Mouse (Mus musculus) cerebellum, postnatal 36 days (tissue): Measurements from ENCODE around the gene Fam19a4.
A peak's percentile ranks its signal among the peaks of the same experiment; 100 is the strongest.

Source experiments
- DNase-seq, 2 experiments: peaks; one replicate each; pipeline ENCODE4 v3.0.0; 2021 to 2022; ENCODE audit warnings: mixed read lengths in 2 of 2

Gene Fam19a4

DNA sequence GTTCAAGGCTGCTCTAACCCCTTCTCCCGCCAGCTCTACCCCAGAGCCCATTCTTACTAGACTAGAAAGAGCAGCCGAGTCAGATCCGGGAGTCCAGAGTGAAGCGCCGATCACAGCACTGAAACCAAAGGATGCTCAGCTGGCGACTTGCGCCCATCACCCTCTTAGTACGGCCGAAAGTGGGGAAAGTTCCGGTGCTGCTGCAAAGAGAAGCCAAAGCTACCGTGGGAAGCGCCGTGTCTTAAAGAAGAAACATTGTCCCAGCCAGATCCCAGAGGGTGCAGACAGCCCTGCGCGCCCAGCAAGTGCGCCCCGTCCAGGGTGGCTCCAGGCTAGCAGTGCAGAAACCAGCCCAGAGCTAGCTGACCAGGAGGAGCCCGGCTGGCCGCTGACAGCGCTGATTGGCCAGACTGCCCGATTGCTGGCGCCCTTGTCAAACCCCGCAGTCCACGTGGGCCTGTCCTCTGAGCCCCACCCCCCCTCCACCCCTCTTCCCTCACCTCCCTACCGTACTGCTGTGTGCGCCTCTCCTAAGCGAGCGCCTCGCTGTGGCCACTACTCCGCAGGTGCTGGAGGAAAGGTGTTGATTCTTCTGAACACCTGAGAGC lies at the start of gene Fam19a4:
Fam19a4 (minus strand) TSS at position 340 of the 608 bp plus-strand sequence.
- peak in 1 of 2 experiments; percentile 1 for DNase-seq

GRCm38 (mm10) chr6:97106777-97107176 lies 46.6 kb upstream of the Fam19a4 start:
- DNase-seq, result peak; percentile 19 to 34

DNA sequence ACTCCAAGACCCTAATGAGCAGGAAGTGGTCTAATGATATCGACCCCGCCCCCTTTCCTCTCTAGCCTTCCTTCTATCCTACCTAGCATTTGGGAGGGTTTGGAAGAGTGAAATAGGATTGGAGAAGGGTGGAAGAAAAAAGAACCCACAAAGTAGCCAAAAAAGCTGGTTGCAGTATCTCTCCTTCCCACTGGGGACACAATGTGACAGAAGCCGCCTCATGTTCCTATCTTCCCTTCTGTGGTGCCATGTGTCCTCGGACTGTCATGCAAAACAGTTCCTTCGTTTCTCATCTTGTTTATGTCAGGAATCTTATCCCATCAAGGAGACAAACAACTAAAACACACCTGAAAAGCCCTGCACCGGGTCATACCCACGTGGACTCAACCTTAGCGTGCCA lies 45.9 kb upstream of the Fam19a4 start:
- DNase-seq, result no peak

DNA sequence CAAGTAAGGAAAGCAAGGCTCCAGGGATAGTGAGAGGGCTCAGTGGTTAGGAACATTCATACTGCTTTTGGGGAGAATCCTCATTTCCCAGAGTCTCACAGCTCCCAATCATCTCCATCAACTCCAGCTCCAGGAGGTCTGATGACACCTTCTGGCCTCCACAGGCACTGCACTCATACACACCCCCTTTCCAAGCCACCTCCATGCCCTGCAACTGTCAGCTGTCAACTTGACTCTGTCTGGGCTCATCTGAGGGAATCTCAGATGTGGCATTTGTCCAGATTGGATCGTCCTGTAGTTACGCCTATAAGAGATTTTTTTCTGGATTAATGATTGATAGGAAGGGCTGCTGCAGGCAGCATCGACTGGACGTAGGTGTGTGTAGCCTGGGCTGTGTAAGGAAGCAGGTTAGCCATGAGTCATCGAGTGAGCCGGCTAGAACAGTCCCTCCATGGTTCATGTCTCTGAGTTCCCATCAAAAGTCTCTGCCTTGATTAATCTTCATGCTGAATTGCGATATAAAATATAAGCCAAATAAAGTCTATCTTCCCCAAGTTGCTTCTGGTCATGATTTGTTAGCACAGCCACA lies 44.1 kb upstream of the Fam19a4 start:
- no peak for DNase-seq

GRCm38 (mm10) chr6:97101958-97102702 lies 41.9 kb upstream of the Fam19a4 start:
- no peak for DNase-seq

GRCm38 (mm10) chr6:97101190-97101957 lies 41.2 kb upstream of the Fam19a4 start:
- DNase-seq, result no peak

- no peak for DNase-seq
These were observed 22.1 kb upstream of the Fam19a4 start for GRCm38 (mm10) chr6:97082336-97082735.

DNA sequence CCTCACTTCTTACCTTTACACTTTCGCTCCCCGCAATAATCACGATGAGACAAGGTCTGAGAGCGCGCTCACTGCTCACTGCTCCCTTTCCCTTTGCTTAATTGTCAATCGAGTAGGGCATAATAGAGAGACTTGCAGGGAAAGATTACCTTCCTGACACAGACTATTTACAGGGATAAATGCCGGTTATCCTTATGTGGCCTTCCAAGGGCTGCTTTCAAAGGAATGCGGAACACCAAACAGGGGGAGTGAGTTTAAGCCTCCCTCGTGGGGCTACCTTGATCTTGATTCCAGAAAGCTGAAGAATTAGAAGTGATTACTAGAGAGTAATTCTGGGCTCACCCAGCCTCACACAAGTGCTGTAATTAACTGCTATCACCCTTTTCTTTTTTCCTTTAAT lies 19.8 kb upstream of the Fam19a4 start:
- no peak for DNase-seq

- DNase-seq, result no peak
These were observed 614 bp downstream of the Fam19a4 start for GRCm38 (mm10) chr6:97059599-97059998.

DNA sequence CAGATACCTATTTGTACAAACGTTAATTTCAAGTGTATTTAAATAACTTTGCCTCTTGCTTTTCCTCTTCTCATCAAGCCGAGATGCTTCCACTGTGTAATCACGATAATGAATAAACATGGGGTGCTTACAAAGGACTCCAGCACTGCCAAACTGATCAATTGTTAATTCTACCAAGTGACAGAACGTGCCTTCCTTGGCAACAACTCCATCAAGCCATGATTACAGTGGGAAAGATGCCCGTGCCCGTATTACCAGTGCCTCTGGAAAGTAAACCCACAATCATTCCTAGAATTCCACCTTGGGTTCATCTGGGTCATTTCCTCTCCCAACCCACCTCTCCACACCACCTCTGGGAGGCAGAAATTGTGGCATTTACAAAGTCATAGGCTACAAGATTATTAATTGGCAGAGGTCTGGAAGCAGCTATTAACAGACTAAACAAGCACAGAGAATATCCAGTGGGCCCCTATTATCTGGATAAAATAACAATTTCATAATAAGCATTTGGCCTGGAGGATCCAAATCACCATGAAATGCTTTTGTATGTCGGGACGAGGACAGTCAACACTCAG lies 7.9 kb downstream of the Fam19a4 start:
- no peak for DNase-seq

GRCm38 (mm10) chr6:97048403-97048802 lies 11.8 kb downstream of the Fam19a4 start:
- no peak for DNase-seq

GRCm38 (mm10) chr6:97046541-97046940 lies 13.7 kb downstream of the Fam19a4 start:
- DNase-seq, result no peak

GRCm38 (mm10) chr6:97027110-97027677 lies 33.0 kb downstream of the Fam19a4 start:
- DNase-seq, result no peak

- no peak for DNase-seq
These were observed 40.9 kb downstream of the Fam19a4 start for GRCm38 (mm10) chr6:97019323-97019722.

- no peak for DNase-seq
These were observed 43.5 kb downstream of the Fam19a4 start for GRCm38 (mm10) chr6:97016711-97017110.

DNA sequence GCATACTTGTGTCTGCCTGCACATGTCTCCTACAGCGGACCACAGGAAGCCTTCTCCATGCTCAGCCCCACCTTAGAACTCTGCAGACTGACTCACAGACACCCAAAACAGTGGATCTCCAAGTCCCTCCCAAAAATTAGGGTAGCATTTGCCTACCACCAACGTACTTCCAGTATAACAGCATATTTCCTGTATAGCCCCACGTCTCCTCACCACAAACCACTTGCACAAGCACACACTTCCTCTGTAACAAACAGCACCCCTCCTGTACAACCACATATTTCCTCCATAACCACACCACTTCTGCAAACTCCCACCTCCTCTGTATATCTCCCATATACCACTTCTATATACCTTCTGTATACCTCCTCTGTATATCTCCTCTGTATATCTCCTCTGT lies 44.2 kb downstream of the Fam19a4 start:
- no peak for DNase-seq

- peak; percentile 24 to 47 for DNase-seq
These were observed 53.6 kb downstream of the Fam19a4 start for GRCm38 (mm10) chr6:97006513-97007094.

DNA sequence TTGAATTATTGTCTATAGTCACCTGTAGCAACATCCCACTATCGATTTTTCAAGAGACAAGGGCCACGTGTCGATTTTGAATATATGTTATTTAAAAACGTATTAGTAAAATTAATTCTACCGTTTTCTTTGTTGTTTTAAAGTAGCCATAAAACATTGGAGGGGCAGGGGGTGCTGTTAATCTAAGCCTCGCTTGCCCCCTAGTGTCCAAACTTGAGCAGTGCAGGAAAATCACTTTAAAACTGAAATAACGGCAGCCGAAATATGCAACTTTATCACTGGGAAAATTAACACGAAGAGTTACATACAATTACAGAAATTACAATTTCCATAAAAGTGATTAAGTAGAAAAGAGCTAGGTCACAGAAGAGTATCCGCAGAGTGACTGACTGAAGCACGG lies 55.2 kb downstream of the Fam19a4 start:
- peak; percentile 13 to 30 for DNase-seq

GRCm38 (mm10) chr6:96995556-96996159 lies 64.6 kb downstream of the Fam19a4 start:
- no peak for DNase-seq

- no peak for DNase-seq
These were observed 68.5 kb downstream of the Fam19a4 start for GRCm38 (mm10) chr6:96991741-96992140.

- no peak for DNase-seq
These were observed 82.7 kb downstream of the Fam19a4 start for GRCm38 (mm10) chr6:96977537-96977936.

DNA sequence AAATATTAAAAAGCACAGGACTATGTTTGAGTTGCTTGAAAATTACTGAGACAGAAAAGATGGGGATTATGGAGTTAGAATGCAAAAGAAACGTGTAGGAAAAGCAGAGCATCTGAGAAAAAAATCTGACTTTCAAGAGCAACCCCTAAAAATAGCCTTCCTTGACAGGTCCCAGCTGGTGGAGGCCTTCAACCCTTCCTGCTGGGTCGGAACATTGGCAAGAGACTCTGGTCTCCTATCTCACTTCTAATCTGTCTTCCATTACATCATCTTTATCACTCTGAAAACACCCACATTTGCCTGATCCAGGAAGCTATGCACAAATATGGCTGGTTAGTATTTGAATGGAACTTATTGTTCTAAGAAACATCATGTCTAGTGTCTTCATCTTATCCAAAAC lies 115.4 kb downstream of the Fam19a4 start:
- peak in 1 of 2 experiments; percentile 15 for DNase-seq
